Mouse (Mus musculus) liver, embryonic 14.5 days (tissue): Measurements from ENCODE around the gene Ehbp1l1. TPM values are rescaled to one million over a fixed set of nuclear protein-coding genes. Genes with fewer than 3 reads are reported as not detected.

Experiments used
- ATAC-seq: fragments of 200-750 bp; cut with Nextera tagmentation; 2 replicates; pipeline ENCODE4 v1.8.0; 2017; ENCODE audit warnings: moderate number of reproducible peaks, mild to moderate bottlenecking, moderate library complexity; ENCODE audit not compliant: insufficient read depth
- DNase-seq, 3 experiments: peaks; one replicate each; pipeline ENCODE4 v3.0.0-alpha.2; 2012 to 2013; ENCODE audit warnings: low read depth in 3 of 3, low spot score in 3 of 3
- H3K27ac ChIP-seq: fragments of 300-500 bp; sonication (generic); 2 replicates; pipeline ENCODE4 v1.5.1; 2014; ENCODE audit warnings: moderate library complexity, mild to moderate bottlenecking, control low read depth, inconsistent platforms
- H3K27me3 ChIP-seq: fragments of 300-500 bp; sonication (generic); 2 replicates; pipeline ENCODE4 v1.6.1; 2014; ENCODE audit warnings: mild to moderate bottlenecking, low read length, moderate library complexity; ENCODE audit not compliant: control insufficient read depth, insufficient read depth
- H3K36me3 ChIP-seq: fragments of 300-500 bp; sonication (generic); replicated peaks from 2 replicates; pipeline ENCODE4 v1.6.1; 2014; ENCODE audit warnings: low read depth; ENCODE audit not compliant: control insufficient read depth, insufficient read depth
- H3K4me1 ChIP-seq, 2 experiments: fragments of 200-500 bp in 1 of 2; fragments of 300-500 bp in 1 of 2; sonication (generic) in 1 of 2; replicated peaks; 2 replicates each; pipeline ENCODE4 v1.6.1; 2012 to 2014; ENCODE audit warnings: antibody characterized with exemption in 1 of 2, inconsistent platforms in 1 of 2, low read length in 1 of 2; ENCODE audit not compliant: control insufficient read depth in 2 of 2, insufficient read depth in 2 of 2
- H3K4me2 ChIP-seq: fragments of 300-500 bp; sonication (generic); 2 replicates; pipeline ENCODE4 v1.6.1; 2014; ENCODE audit warnings: low read depth, mild to moderate bottlenecking, control low read depth, moderate library complexity
- H3K4me3 ChIP-seq, 2 experiments: fragments of 200-500 bp in 1 of 2; fragments of 300-500 bp in 1 of 2; sonication (generic) in 1 of 2; 2 replicates each; pipeline ENCODE4 v1.5.1; 2012 to 2014; ENCODE audit warnings: low read depth in 2 of 2, low read length in 2 of 2, mild to moderate bottlenecking in 2 of 2, control low read depth in 1 of 2, inconsistent platforms in 1 of 2, moderate library complexity in 1 of 2; ENCODE audit not compliant: insufficient read depth in 1 of 2
- H3K9ac ChIP-seq: fragments of 300-500 bp; sonication (generic); replicated peaks from 2 replicates; pipeline ENCODE4 v1.6.1; 2014; ENCODE audit warnings: mild to moderate bottlenecking, control low read depth, moderate library complexity
- H3K9me3 ChIP-seq: fragments of 300-500 bp; sonication (generic); 2 replicates; pipeline ENCODE4 v1.6.1; 2016; ENCODE audit warnings: low read length, mixed read lengths; ENCODE audit not compliant: control insufficient read depth
- CTCF ChIP-seq: IDR thresholded peaks from 2 replicates; pipeline ENCODE4 v1.5.1; 2016; ENCODE audit warnings: antibody characterized with exemption, low read depth, control low read depth
- EP300 ChIP-seq: IDR thresholded peaks from 2 replicates; pipeline ENCODE4 v1.6.1; 2016; ENCODE audit warnings: antibody characterized with exemption, low read depth
- WGBS: fragments of 180-500 bp; shearing (Covaris S2); extraction: QIAGEN DNeasy Blood & Tissue Kit; methylation state at CpG from one replicate; pipeline ENCODE4 v1.1.7; 2014; ENCODE audit not compliant: insufficient replicate concordance; 5-methylcytosine and 5-hydroxymethylcytosine counted together
- polyA plus RNA-seq, 2 experiments: library from polyadenylated mRNA; depleted of rRNA in 1 of 2; stranded (reverse) in 1 of 2; unstranded in 1 of 2; fragments of >200 nt; fragmentation: Nextera tagmentation in 1 of 2; extraction: Ambion mirVana in 1 of 2; gene quantifications; 2 replicates each; pipeline versions ENCODE4 v1.2.1 to v1.2.3; 2012 to 2014

The Ehbp1l1 gene
- polyA plus RNA-seq, 2 experiments: 66.0 to 95.5 TPM

DNA sequence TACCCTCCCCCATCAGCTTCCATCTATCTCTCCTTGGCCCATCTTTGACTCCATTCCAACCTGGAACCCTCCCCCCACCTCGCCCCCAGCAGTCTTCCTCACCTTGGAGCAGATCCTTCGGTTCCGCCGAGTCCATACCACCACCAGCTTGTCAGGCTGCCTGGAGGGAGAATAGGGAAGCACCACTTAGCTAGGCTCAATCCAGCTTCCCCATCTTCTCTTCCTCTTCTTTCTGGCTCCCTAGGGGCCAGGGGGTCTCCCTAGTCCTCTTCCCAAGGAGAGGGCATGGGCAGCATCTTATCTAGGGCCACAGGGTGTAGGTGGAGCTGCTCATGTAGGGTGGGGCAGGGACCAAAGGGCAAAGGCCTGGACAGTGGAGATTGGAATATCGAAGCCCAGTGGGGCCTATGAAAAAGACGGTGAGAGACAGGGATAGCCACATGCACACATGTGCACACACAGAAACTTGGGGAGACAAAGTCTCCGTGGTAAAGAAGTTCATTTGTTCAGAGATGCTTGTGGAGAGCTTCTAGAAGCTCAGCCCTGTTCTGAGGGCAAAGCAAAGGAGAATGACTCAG is 3.2 kb downstream of the Ehbp1l1 start:
- H3K4me1 ChIP-seq: peaks cover 17 to 38% of the 10 kb centered on the region in 2 experiments
- no peak for TF ChIP-seq CTCF
- TF ChIP-seq EP300: peak; percentile 90
- peaks cover 68% of the 10 kb centered on the region for H3K36me3 ChIP-seq
- WGBS: 36% methylated on average over 7 of the region's 7 CpGs
- no peaks in the 10 kb centered on the region for H3K27me3 ChIP-seq
- DNase-seq (peak; percentile 75 to 79 (median 78)), ATAC-seq (peak; percentile 69)
- H3K9ac ChIP-seq: peak overlapping the region; percentile 96
- H3K9me3 ChIP-seq: no peaks in the 10 kb centered on the region
- peak overlapping the region; percentile 62 to 74 for H3K4me3 ChIP-seq
- peak overlapping the region; percentile 98 for H3K27ac ChIP-seq
- peak overlapping the region; percentile 95 for H3K4me2 ChIP-seq

DNA sequence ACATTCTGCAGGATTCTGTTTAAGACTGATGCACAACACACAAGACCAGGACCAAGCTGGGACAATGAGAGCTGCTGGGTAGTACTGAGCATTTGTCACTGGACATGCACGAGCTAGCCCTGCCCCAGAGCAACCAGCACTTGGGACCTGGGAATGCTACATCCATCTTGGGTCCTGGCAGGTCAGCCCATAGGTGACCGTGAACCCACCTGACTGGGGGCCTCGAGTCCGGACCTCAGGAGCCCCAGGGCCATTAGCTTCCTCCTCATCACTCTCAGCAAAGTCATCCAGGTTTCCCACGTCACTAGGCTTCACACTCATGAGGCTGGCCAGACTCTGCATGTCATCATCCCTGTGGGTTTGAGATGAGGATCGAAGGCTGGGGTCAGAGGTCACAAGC is 4.9 kb downstream of the Ehbp1l1 start:
- Histone ChIP-seq H3K4me2 (0 out of 2 replicates have a peak overlapping the region, but pooled peaks have one; percentile 95), H3K4me1 (peaks cover 17 to 31% of the 10 kb centered on the region in 2 experiments), H3K9ac (0 out of 2 replicates have a peak overlapping the region, but pooled peaks have one; percentile 2)

DNA sequence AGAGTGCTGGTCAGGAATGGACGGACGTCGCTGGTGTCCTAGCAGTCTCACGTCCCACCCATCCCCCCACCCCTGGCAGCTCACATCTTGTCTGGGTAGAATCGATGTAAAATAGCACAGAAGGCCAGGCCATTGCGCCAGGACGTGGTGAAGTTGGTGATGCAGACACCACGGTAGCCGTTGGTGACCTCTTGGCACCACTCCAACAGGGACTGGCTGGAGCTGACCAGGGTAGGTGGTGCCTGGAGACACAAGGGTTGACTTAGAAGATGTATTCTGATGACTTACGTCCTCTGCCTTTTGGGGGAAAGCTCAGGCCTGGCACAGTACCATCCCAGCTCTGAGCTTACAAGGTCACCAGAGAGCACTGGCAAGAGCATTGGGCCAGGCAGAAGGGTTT is 9.2 kb downstream of the Ehbp1l1 start:
- DNase-seq (no peak), ATAC-seq (no peak)
- no peak overlapping the region for H3K4me2 ChIP-seq
- TF ChIP-seq CTCF: no peak
- no peak for TF ChIP-seq EP300
- H3K9ac ChIP-seq: no peak overlapping the region
- no peak overlapping the region for H3K4me3 ChIP-seq
- WGBS: 83% methylated on average over 10 of the region's 10 CpGs
- H3K36me3 ChIP-seq: peaks cover 99% of the 10 kb centered on the region
- no peaks in the 10 kb centered on the region for H3K9me3 ChIP-seq
- peaks cover 16 to 25% of the 10 kb centered on the region in 2 experiments for H3K4me1 ChIP-seq
- no peaks in the 10 kb centered on the region for H3K27me3 ChIP-seq
- H3K27ac ChIP-seq: no peak overlapping the region

More for the DNA sequence above, 4.9 kb downstream of the Ehbp1l1 start:
- Histone ChIP-seq H3K36me3 (peaks cover 84% of the 10 kb centered on the region), H3K27ac (no peak overlapping the region), H3K9me3 (no peaks in the 10 kb centered on the region), H3K4me3 (no peak overlapping the region), H3K27me3 (no peaks in the 10 kb centered on the region)
- no peak for DNase-seq
- 93% methylated on average over 6 of the region's 6 CpGs for WGBS
- TF ChIP-seq CTCF (no peak), EP300 (no peak)
- ATAC-seq: no peak

DNA sequence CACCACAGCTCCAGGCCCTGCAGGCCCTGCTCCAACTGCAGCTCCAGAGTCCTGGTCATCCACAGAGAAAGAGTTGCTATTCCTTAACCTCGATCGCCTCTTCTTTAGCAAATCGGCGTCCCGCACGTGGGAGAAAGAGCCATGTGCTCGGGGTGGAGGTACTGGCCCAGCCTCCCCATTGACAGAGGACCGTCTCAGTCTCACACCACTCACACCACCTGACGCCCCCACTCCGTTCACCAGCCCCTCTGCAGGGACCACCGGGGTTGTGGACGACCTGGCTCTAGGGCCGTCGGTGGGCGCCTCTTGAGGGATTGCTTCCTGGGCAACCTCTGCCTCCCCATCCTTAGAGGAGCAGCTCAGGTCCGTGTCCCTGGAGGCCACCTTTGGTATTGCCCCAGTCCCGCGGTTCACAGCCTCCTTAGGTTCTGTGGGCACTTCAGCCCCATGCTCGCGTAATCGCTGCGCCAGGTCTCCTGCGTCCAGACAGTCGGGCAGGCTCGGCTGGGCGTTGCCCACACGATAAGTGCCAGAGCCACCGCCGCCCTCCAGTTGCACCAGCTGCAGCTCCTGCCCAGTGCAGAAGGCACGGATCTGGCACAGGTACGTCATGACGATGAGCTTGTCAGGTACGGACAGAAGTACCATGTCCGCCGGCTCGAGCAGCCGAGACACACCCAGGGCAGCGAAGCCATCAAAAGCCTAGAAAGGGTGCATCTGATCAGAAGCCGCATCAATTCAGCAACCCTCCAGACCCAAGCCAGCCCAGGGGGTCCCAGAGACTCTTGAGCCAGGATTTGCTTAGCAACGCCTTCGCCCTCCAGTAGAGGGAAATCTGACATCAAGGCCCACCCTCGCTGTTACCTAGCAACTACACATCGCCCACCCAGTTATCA is 10.1 kb downstream of the Ehbp1l1 start:
- Histone ChIP-seq H3K27ac (no peak overlapping the region), H3K36me3 (peaks cover 98% of the 10 kb centered on the region), H3K4me2 (peak overlapping the region; percentile 3; the same call in 1 of the 2 replicates), H3K9me3 (no peaks in the 10 kb centered on the region), H3K4me3 (no peak overlapping the region), H3K9ac (no peak overlapping the region), H3K4me1 (peaks cover 16 to 22% of the 10 kb centered on the region in 2 experiments), H3K27me3 (no peaks in the 10 kb centered on the region)
- DNase-seq (peak in 1 of 3 experiments; percentile 49), ATAC-seq (peak; percentile 27)
- WGBS: 74% methylated on average over 43 of the region's 43 CpGs
- TF ChIP-seq EP300 (no peak), CTCF (peak; percentile 68)

DNA sequence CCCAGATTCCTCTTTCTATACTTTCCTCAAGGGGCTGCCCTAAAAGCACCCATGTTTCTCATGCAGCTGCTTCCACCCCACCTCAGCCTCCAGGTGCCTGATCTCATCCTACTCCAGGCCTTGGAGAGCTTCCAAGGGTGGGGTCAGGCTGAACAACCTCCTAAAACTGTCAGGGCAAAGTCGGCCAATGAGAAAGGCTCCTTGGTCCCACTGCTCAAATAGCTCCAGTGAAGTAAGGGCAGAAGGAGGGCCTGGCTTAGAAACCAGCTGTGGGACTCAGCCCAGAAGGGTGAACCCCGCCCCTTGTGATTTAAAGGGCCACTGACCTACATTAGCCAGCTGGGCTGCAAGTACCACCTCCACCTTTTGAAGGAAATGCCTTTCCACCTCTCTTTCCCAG is 12.4 kb downstream of the Ehbp1l1 start:
- Histone ChIP-seq H3K27me3 (no peaks in the 10 kb centered on the region), H3K4me1 (peaks cover 16 to 20% of the 10 kb centered on the region in 2 experiments), H3K9ac (peak overlapping the region; percentile 2; the same call in 1 of the 2 replicates), H3K4me3 (peak overlapping the region in 1 of 2 experiments; percentile 3; a peak in 2 of 4 replicates), H3K36me3 (peaks cover 98% of the 10 kb centered on the region), H3K4me2 (peak overlapping the region; percentile 36), H3K27ac (no peak overlapping the region; the same call in 1 of the 2 replicates), H3K9me3 (no peaks in the 10 kb centered on the region)
- TF ChIP-seq EP300 (no peak), CTCF (no peak)
- WGBS: 20% methylated on average over 2 of the region's 2 CpGs
- ATAC-seq (peak; percentile 40), DNase-seq (no peak)
